Mouse (Mus musculus) layer of hippocampus, postnatal 36 days (tissue): ENCODE results near the gene Rasal1. TPM values are rescaled to one million over a fixed set of nuclear protein-coding genes. Genes with fewer than 3 reads are reported as not detected.

Source experiments
- DNase-seq, 2 experiments: peaks; one replicate each; pipeline ENCODE4 v3.0.0; 2022
- total RNA-seq, 2 experiments: library from RNA; stranded (reverse); gene quantifications; 2 replicates each; pipeline ENCODE4 v1.2.3; 2021

Rasal1 gene
- total RNA-seq, 2 experiments from 2014 or later = 91.6 to 92.0 TPM

DNA sequence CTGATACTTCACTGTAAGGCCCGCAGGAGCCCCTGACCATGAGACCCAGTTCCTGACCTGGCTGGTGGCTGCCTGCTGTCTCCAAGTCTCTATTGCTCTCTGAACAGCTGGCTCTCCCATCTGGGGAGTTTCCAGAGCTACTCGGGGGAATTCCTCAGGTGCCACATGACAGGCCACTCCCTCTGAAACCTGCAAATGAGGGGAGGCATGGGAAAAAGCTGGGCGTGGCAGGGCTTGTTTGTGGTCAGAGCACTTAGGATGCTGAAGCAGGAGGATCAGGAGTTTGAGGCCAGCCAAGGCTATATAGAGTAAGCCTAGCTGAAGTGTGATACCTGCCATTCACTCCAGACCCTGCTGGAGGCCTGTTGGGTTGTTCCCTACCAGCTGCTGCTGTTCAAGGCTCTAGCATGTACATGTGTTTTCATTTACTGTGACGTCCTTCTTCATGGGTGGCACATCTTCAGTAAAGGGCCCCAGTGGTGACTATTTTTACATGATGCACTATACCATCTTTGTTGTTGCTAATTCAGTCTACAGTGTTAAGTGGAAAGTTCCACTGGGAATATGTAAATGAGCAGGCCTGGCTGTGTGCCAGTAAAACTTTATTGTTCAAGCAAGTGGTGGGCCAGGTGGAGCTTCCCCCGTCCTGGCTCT is 26.3 kb upstream of the Rasal1 start:
- no peak for DNase-seq

- DNase-seq = no peak
These were observed 24.2 kb upstream of the Rasal1 start for GRCm38 (mm10) chr5:120624427-120624826.

DNA sequence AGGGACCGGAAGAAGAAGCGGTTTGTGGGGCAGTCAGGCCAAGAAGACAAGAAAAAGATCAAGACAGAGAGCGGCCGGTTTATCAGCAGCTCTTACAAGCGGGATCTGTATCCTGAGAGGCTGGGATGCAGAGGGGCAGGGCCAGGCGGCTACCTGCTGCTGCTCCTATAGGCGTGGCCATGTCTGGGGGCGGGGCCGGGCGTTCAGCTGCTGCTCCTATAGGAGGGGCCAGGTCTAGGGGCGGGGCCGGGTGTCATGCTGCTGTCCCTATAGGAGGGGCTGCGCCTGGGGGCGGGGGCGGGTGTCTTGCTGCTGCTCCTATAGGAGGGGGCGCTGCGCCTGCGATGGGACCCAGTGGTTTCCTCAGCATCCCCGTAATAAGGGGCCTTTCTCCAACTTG is 22.2 kb upstream of the Rasal1 start:
- no peak for DNase-seq

- no peak for DNase-seq
These were observed 20.9 kb upstream of the Rasal1 start for GRCm38 (mm10) chr5:120627515-120628300.

GRCm38 (mm10) chr5:120628624-120629023 is 20.0 kb upstream of the Rasal1 start:
- no peak for DNase-seq

DNA sequence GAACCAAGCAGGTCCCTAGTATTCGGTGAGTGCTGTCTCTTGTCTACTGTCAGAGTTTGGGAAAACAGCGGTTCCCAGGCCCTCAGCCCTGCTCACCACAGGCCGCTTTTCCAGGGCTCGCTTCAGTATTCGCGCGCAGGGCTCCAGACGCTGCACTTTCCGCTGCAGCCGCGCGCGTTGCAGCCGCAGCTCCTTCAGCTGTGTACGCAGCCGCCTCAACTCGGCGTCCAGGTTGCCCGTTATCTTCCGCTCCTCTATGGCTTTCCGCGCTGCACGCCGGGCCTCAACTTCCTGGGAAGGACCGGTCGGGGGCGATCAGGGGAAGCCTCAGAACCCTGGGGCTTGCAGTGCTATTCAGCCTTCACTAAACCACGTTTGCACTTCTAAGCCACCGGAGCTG is 17.5 kb upstream of the Rasal1 start:
- no peak for DNase-seq

DNA sequence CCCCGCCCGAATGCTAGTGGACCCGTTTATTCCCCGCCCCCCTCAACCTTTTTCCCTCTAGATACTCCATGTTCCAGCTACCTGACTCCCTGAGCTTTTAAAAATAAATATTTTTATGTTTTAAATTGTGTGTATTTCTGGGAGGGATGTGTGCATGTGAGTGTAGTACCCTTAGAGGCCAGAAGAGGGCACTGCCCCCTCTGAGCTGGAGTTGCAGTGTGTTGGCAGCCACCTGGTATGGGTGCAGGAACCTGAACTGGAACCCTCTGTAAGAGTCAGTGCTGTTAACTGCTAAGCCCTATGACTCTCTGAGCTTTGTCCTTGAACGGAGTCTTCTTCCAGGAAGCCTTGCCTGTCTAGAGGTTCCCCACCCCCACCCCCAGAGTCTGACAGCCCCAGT is 16.7 kb upstream of the Rasal1 start:
- no peak for DNase-seq

DNA sequence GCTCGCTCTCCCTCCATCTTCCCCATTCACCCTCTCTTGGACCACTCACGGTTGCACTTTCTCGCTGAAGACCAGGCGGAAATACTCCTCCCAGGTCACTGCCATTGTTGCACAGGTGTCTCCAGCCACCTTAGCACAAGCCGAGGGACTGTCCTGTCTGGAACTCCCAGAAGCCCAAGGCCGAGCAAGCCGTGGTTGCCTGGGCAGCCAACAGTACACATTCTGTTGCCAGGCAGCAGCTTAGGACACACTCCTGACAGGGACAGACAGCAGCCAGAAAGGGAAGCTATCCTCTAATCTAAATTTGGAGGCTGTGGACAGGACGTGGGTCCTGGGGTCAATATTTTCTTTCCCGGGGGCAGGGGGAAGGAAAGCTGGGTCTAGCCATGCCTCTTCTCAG is 14.5 kb upstream of the Rasal1 start, which contains the start of gene Cfap73:
Gene Cfap73 (minus strand): TSS at position 105 of the 400 bp plus-strand sequence.
- no peak for DNase-seq

DNA sequence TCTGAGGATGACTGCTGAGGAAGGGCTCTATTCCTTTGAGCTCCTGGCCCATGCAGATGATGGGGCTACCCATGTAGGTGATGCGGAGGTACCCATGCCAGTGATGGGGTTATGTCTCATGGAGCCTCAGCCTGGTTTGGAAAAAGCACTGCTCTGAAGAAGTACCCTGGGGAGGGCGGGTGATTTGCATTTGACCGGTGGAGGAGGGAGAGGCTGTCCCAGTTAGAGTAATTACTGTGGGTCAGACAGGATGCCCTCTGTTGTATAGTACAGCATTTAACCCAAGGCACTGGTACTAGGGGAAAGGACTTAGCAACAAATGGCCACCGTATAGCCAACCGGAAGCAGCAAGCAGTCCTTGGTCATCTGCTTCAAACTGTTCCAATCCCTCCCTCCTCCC is 13.8 kb upstream of the Rasal1 start:
- DNase-seq = no peak

GRCm38 (mm10) chr5:120635633-120636032 is 13.0 kb upstream of the Rasal1 start:
- no peak for DNase-seq

GRCm38 (mm10) chr5:120640094-120640493 is 8.5 kb upstream of the Rasal1 start:
- DNase-seq = no peak

DNA sequence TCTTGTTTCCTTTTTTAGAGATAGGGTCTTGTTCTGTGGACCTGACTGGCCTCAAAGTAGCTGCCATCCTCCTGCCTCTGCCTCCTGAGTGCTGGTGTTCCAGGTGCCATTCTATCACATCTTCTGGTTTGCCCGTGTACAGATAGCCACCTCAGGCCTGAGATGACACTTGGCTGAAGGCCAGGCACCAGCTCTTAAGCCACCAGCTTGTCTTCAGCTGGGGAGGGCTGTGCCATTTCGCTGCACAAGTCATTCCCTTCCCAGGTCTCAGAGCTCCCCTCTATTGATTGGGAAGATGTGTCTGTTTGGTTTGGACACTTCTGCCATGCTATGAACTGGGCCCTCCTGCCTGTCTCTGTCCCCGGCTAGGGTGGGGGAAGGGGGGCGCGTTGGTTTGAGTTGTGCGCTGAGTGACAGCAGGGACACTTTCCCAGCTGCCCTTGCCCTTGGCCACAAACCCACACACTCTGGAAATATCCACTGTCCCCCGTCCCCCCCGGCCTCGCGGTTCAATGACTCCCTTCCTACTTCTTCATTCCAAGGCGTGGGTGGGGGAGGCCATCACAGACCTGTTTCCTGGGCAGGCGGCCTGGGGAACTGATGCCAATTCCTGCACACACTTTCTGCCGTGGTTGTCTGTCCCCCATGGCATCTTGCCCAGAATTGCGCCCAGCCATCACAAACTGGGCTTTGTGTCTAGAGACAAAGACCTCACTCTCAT is 5.1 kb upstream of the Rasal1 start:
- DNase-seq = no peak

- no peak for DNase-seq
These were observed 4.4 kb upstream of the Rasal1 start for GRCm38 (mm10) chr5:120644227-120644626.

- DNase-seq = no peak
These were observed 2.8 kb upstream of the Rasal1 start for GRCm38 (mm10) chr5:120645851-120646250.

- DNase-seq = no peak
These were observed 1.3 kb upstream of the Rasal1 start for GRCm38 (mm10) chr5:120647361-120647760.

- no peak for DNase-seq
These were observed 659 bp upstream of the Rasal1 start for GRCm38 (mm10) chr5:120647814-120648491.

- no peak for DNase-seq
These were observed 842 bp downstream of the Rasal1 start for GRCm38 (mm10) chr5:120649374-120649933.

DNA sequence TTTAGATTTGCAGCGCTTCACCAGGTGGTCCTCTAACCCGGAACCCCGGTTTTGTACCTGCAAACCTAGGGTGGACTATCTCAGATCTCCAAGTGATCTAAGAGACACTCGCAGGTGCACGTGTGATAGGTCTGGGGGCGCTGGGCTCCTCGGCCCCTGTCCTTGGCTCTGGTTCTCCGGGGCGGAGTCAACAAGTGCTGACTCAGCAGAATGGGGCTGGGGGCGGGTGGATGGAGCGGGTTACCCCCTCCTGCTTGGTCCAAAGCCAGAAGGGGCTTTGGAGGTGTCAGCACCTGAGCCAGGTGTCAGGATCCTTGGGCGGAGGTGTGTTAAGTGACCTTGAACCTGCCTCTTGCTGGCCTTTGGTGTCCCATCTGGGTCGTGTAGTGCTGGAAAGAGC is 1.3 kb downstream of the Rasal1 start:
- DNase-seq = no peak

DNA sequence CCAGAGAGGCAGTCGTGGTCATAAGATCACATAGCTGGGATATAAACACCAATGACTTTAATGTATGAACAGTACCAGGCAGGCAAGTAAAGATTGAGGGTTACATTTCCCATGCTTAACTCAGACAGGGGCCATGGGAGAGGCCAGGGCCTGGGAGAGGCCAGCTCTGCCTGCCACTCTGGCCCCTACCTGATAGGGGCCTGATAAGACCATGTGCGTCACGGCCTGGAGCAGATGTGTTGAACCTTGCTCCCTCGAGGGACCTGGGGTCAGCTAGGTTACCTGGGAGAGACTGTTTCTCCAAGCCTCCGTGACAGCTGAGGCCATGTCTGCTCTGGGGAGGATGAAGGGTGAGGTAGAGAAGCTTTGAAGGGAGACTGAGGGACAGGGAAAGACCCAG is 2.6 kb downstream of the Rasal1 start:
- DNase-seq = no peak

DNA sequence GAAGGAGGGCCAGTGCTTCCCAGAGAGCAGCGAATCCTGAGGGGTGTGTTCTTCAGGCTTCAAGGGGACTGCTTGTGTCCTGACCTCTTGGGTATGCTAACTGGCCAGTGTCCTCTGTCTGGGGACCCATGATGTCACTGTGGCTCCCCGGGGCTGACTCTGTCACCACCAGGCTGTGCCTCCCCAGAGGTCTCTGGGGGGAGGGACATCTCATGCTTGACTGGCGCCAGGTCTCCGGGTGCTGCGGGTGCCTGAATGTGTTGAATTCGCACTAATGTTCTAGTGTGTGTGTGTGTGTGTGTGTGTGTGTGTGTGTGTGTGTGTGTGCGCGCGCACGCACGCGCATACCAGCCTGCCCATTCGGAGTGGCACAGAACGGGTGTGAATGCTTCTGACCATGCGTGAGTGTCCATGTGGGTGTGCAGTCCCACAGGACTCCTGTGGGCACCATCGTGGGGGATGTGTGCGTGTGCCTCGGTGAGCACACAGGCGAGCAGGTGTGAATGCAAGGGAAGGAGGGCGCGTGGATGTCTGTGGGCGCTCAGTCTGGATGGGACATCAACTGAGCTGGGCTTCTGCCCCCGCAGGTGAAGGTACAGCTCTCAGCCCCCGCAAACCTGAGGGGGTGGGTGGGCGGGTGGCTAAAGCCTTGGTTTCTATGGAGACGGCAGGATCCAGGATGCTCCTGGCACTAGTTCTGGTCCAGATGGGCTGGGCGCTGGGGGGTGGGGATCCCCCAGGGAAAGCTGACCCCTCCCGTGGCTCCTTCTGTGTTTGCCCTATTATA is 4.5 kb downstream of the Rasal1 start:
- DNase-seq = no peak

DNA sequence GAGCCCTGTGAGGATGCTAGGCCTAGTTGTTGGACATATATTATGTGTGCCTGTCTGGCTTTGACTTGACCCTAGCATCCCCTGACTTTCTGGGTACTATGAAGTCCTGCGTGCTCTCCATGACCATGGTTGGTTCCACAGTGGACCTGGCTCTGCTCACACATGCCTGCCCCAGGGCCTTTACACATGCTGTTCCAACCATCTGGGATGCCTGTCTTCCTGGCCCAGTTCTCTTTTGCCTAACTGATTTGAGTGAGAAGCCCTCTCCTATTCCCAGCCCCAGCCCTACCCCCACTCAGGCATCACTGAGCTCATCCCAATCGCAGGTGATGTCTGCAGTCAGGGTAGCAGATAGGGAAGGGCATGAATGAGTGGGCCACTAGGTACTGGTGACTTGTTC is 5.3 kb downstream of the Rasal1 start:
- no peak for DNase-seq

DNA sequence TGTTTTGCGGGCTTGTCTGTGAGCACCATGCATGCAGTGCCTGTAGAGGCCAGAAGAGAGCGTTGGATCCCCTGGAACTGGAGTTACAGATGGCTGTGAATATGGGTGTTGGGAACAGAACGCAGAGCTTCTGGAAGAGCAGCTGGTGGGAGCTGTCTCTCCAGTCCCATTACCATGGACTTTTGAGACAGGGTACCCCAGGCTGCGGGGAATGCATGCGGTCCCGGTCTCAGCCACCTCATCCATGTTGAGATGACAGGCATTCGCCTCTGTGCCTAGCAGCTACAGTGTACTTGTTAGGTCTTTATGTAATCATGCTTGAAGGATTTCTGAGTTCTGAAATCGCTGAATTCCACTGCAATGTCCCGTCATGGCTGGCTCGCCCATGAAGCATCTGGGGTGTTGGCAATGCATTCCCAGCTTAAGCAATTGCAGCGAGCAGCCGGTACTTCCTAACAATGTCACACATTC is 7.7 kb downstream of the Rasal1 start:
- DNase-seq = peak; percentile 69 to 78
